Mouse (Mus musculus) testis, adult 2 months (tissue): Measurements from ENCODE around the gene Sidt1.

ENCODE experiments used
- CTCF ChIP-seq: fragments of 200-500 bp; IDR thresholded peaks from 2 replicates; pipeline ENCODE4 v1.5.1; 2012; ENCODE audit warnings: low read depth, mild to moderate bottlenecking, inconsistent platforms, low read length, moderate library complexity; ENCODE audit not compliant: control insufficient read depth, insufficient read depth, insufficient replicate concordance
- POLR2A ChIP-seq: fragments of 200-500 bp; IDR thresholded peaks from 2 replicates; pipeline ENCODE4 v1.6.1; 2012; ENCODE audit warnings: low read depth, mild to moderate bottlenecking, inconsistent platforms, low read length, moderate library complexity; ENCODE audit not compliant: control insufficient read depth

GRCm38 (mm10) chr16:44320232-44320631, 12.8 kb downstream of the Sidt1 start:
- TF ChIP-seq CTCF = no peak
- no peak for TF ChIP-seq POLR2A
